Mouse (Mus musculus): Measurements from ENCODE around the gene Tbc1d9.

Gene Tbc1d9

GRCm38 (mm10) chr8:83178228-83178742 is 13.1 kb downstream of the Tbc1d9 start:
- DNase-seq (ENCODE audit: low spot score in 2 of 2): peak; percentile 42 to 62

GRCm38 (mm10) chr8:83181851-83182482 is 16.8 kb downstream of the Tbc1d9 start:
- DNase-seq (ENCODE audit: low spot score in 2 of 2): no peak

- DNase-seq (ENCODE audit: low spot score in 2 of 2): no peak
Observed at GRCm38 (mm10) chr8:83182784-83183183, 17.6 kb downstream of the Tbc1d9 start.

- no peak for DNase-seq (ENCODE audit: low spot score in 2 of 2)
Observed at GRCm38 (mm10) chr8:83186376-83186775, 21.2 kb downstream of the Tbc1d9 start.

- DNase-seq (ENCODE audit: low spot score in 2 of 2): no peak
Observed at GRCm38 (mm10) chr8:83187363-83187962, 22.3 kb downstream of the Tbc1d9 start.

- DNase-seq (ENCODE audit: low spot score in 2 of 2): no peak
Observed at GRCm38 (mm10) chr8:83189538-83190095, 24.5 kb downstream of the Tbc1d9 start.

- no peak for DNase-seq (ENCODE audit: low spot score in 2 of 2)
Observed at GRCm38 (mm10) chr8:83196088-83196487, 30.9 kb downstream of the Tbc1d9 start.

GRCm38 (mm10) chr8:83199715-83200114 is 34.6 kb downstream of the Tbc1d9 start:
- DNase-seq (ENCODE audit: low spot score in 2 of 2): no peak

- peak; percentile 28 to 35 for DNase-seq (ENCODE audit: low spot score in 2 of 2)
Observed at GRCm38 (mm10) chr8:83200191-83201177, 35.3 kb downstream of the Tbc1d9 start.

GRCm38 (mm10) chr8:83202946-83203345 is 37.8 kb downstream of the Tbc1d9 start:
- no peak for DNase-seq (ENCODE audit: low spot score in 2 of 2)

- DNase-seq (ENCODE audit: low spot score in 2 of 2): no peak
Observed at GRCm38 (mm10) chr8:83205907-83206306, 40.8 kb downstream of the Tbc1d9 start.

GRCm38 (mm10) chr8:83209581-83209980 is 44.4 kb downstream of the Tbc1d9 start:
- DNase-seq (ENCODE audit: low spot score in 2 of 2): no peak

GRCm38 (mm10) chr8:83210676-83211075 is 45.5 kb downstream of the Tbc1d9 start:
- DNase-seq (ENCODE audit: low spot score in 2 of 2): no peak

GRCm38 (mm10) chr8:83215065-83215464 is 49.9 kb downstream of the Tbc1d9 start:
- DNase-seq (ENCODE audit: low spot score in 2 of 2): no peak

GRCm38 (mm10) chr8:83216520-83216919 is 51.4 kb downstream of the Tbc1d9 start:
- DNase-seq (ENCODE audit: low spot score in 2 of 2): no peak

- no peak for DNase-seq (ENCODE audit: low spot score in 2 of 2)
Observed at GRCm38 (mm10) chr8:83217196-83217595, 52.0 kb downstream of the Tbc1d9 start.

- DNase-seq (ENCODE audit: low spot score in 2 of 2): no peak
Observed at GRCm38 (mm10) chr8:83217891-83218290, 52.7 kb downstream of the Tbc1d9 start.

GRCm38 (mm10) chr8:83219392-83219791 is 54.2 kb downstream of the Tbc1d9 start:
- no peak for DNase-seq (ENCODE audit: low spot score in 2 of 2)

GRCm38 (mm10) chr8:83220746-83221145 is 55.6 kb downstream of the Tbc1d9 start:
- DNase-seq (ENCODE audit: low spot score in 2 of 2): no peak

GRCm38 (mm10) chr8:83224754-83225416 is 59.7 kb downstream of the Tbc1d9 start:
- DNase-seq (ENCODE audit: low spot score in 2 of 2): no peak

- DNase-seq (ENCODE audit: low spot score in 2 of 2): no peak
Observed at GRCm38 (mm10) chr8:83225598-83225997, 60.4 kb downstream of the Tbc1d9 start.

All from urinary bladder, postnatal 36 days (tissue).